Mouse (Mus musculus) CH12F3 (cell line): ENCODE results near the gene Adat2.

Experiments used
- in situ Hi-C: fragments of 300-500 bp; cut with MboI; formaldehyde crosslinking; loops from 2 replicates; pipeline ENCODE4 v1.14.3; 2020; ENCODE audit warnings: low sequenced_read_pairs

The Adat2 gene

DNA sequence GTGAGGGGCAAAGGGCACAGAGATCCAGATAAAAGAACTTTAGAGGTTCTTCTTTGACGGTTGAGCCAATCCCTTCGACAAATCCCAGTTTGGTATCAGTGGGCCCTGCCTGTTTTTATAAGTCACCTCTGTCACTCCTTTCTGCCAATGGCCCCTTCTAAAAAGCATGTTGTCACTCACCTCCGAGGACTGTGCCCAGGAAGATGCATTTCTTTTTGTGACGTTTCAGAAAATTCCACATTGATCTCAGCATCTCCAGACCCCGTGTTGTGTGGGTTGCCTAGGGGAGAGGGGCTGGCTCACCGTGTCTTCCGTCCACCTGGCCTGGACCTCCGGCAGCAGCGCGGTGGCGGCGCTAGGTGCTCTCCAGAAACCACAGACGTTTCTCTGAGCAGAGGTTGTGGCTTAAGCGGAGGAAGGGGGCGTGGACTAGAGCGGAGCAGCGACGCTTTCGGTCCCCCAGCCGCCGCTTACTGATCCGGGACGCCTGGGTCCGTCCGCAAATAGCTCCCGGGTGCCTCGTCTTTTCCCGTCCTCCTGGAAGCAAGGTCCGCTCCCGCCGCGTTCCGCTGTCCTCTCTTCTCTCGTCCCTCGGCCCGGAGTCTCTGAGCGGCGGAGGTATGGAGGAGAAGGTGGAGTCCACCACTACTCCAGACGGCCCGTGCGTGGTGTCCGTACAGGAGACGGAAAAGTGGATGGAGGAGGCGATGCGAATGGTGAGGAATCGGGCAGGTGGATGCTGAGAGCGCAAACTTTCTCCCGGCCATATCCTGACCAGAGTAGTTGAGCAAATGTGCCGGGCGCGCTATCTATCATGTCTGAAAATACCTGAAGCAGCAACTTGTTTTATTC is at the start of gene Adat2, which contains the start of gene Pex3:
Gene Adat2, plus strand, starts transcription at position 249 of the 852 bp plus-strand sequence.
Gene Pex3, minus strand, starts transcription at position 497 of the 852 bp plus-strand sequence.
- in situ Hi-C loops: loop anchor here (25.0 kb wide), 1 partner anchor 409 kb away; the partner anchor contains the start of gene Hivep2

DNA sequence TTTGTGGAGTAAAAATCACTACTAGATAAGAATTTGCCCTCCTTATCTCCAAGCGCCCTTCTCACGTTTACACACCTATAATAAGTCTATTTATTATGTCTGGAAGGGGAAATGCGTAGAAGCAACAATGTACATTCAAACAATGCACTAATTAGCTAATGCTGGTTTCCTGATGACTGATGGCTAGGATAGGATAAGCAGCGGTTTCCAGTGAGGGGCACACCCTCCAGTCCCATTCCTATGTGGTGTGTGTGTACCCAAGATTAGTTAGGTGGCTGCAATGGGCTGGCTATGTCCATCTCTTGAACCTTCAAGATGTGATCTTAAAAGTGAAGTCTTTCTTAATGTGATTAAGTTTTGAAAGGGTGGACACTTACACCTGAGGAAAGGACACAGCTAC is 30.8 kb upstream of the Adat2 start:
- in situ Hi-C loops: no loop called here

DNA sequence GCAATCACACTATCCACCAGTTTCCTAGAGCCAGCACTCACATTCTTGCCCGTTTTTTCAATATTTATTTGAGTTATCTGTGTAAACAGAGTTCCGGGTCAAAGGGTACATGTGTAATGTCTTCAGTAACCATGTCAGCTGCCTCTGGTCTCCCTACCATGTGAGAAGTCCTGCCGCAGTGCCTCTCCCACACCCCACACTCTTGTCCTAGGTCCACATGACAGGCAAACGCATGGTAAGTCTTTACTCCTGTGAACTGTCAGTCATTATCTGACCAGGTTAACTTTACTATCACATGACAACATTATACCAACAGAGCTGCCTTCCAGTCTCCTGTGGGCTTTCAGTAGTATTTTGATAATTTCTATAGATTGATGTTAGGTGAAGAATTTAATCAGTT is 24.5 kb upstream of the Adat2 start:
- in situ Hi-C loops: no loop called here

DNA sequence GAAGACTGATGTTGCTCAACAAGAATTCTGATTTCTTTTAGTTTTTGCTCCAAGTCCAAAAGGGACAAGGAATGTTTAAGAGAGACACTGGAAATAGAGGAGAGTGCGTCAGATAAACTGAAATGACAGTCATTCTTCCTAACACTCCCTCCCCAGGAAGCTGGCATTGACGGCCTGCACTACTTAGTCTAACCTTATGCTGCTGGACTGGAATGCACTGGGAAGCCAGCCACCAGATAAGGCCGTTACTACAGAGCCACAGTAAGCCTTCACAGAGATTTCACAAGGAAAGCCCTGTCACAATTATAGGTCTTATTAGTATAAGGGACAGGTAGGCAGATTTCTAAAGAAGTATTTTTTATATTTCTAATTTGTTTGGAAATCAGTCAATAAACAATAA is 17.9 kb upstream of the Adat2 start:
- in situ Hi-C loops: no loop called here

DNA sequence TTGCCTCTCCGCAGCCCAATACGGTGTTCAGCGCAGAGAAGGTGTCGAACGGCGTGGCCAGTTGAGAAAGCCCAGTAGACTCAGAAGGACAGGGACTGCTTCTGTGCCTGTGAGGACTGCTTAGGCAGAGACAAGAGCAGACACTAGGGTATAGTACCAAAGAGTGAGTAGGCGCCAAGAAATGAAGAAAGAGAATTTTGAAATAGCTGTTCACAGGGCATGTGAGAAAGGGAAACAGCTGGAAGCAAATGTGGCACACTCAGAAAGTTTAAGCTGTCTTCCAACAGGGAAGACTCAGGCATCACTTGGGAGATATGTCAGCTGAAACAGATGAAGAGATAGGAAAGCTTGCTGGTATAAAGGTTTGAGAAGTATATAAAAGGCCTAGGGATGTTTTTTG is 16.0 kb upstream of the Adat2 start:
- in situ Hi-C loops: no loop called here

DNA sequence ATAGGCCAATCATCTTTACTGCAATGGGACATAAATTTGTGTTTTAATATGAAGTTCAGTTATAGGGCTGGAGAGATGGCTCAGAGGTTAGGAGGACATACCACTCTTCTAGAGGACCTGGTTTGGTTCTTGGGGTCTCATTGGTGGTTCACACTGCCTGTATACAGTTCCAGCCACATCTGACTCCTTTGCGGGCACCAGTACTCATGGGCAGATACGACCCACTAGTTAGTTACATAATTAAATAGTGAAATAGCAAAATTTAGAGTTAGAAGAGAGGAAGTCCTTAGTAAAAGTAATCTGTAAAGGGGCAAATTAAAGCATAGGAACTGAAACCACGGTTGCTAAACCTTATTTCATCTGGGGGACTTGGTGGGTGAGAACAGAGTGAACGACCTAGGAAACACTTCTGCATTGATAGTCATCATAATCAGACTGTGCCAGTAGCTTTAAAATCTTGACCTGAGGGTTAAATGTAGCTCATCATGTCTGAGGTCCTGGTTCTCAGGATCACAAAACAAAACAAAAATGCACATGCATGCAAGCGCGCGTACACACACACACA is 12.8 kb upstream of the Adat2 start:
- in situ Hi-C loops: no loop called here

DNA sequence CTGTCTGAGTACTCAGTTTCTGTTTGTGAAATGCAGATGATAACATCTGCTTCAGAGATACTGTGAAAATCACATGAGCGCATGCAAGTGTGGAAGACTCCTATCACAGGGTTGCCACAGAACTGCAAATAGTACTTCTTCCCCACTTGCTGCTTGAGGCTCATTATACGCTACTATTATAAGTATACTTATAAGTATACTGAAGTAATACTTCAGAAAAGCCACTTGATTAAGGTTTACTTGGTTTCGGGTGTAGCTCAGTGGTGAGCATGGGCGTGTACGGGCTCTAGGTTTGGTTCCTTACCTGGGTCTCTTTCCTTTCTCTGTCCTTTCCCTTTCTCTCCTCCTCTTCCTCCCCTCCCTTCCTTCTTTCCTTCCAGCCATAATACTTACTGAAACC is 11.0 kb upstream of the Adat2 start:
- in situ Hi-C loops: no loop called here

DNA sequence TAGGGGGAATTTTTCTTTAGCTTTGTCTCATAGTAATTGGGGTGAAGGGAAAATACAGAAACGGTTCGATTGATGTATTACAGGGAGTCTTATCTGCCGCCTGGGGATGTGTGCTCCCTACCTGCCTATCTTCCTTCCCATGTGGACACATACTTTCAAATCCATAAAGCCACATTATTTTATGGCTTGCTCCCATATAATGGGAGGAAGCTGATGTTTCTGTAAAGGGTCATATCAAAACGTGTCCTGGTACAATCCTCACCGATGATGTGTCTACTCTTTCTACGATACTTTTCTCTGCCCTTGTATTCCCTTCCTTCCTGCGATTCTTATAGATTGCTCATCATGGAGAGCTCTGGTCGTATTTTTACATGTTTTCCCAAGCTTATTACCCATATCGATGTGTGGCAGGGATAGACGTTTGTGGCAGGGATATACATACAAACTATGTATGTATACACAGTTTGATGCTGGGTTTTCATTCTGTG is 848 bp downstream of the Adat2 start:
- in situ Hi-C loops: loop anchor here (25.0 kb wide), 1 partner anchor 409 kb away; the partner anchor contains the start of gene Hivep2

DNA sequence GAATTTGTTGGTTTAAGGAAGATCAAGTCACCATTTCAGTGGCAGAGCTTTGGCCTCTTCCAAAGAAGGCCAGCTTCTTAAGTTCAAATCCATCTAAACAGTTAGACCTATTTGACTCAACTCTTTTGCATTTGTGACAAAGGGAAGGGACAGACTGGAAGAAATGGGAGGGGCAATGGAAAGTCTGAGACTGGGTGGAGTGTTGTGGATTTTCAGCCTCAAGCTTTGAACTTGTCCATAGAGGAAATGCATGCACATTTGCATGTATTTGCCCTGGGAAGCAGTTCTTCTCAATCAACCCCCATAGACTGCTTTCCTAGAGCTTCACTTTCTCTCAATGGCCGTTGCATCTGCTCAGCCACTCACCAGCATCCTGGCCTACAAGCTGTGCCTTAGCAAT is 1.6 kb downstream of the Adat2 start:
- in situ Hi-C loops: loop anchor here (25.0 kb wide), 1 partner anchor 408 kb away; the partner anchor contains the start of gene Hivep2

DNA sequence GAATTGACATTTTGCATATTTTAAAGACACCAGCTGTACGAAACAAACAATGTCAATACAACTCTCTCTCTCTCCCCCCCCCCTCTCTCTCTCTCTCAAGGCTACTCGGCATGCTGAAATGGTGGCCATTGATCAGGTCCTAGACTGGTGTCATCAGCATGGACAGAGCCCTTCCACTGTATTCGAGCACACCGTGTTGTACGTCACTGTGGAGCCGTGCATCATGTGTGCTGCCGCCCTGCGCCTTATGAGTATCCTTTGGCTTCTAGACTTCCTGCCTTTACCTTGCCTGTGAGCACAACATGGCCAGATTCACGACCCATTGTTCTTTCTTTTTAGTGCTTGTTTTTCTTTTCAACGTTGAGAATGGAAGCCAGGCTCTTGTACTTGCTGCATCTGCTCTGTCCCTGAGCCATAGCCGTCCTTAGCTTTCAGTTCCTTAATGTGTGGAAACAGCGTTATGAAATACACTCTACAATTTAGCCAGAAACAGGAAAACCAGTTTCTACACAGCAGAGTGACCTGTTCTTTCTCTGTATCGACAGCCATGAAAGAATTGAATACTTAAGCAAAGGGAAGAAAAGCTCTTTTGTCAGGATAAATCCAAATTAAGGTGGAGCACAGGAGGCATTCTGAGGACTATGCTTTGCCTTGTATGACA is 7.5 kb downstream of the Adat2 start:
- in situ Hi-C loops: loop anchor here (25.0 kb wide), 1 partner anchor 402 kb away; the partner anchor contains the start of gene Hivep2

DNA sequence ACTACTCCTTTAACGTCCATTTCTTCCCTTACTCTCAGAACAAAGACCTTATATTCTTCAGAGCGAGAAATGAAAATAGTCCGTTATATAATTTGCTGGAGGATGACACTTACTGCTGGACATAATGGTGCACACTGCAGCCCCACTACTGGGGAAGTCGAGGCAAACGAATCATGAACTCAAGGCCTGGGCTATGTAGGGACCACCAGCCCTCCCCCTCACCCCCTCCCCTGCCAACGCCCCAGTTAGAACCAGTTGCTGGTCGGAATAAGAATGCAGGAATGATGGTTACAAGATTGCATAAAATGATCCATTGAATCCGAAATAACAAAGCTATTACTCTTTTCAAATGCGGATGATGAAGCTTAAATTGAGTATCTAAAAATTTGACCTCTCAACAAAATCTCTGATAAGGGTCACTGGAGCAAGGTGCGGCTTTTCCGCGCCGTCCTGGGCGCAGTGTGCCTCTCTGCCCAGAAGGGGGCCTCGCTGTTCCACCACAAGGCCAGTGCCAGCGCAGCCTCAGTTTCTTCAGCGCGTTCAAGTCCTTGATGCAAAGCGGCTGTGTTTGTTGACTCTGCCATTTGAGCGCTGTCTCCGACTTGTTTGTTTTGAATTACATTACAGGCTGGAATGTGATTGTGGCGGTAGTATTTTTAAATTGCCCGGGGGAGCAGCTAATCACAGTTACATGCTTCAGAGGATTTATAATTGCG is 11.8 kb downstream of the Adat2 start:
- in situ Hi-C loops: loop anchor here (25.0 kb wide), 1 partner anchor 398 kb away; the partner anchor contains the start of gene Hivep2

DNA sequence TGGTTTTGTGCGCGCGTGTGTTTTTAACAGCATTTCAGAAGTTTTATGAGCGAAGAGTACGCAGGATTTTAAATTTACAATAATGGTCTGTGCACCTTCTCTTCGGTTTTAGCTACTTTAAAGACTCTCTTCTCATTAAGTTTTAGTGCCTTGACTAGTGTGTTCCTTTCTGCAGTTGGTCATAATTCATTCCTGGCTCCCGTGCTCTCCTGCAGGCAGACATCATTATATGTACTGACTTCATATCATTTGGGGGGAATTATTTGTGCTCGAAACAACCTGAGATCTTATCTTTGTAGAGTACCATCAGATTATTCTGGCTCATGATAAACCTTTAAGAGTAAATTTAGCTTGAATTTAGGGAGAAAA is 12.4 kb downstream of the Adat2 start:
- in situ Hi-C loops: loop anchor here (25.0 kb wide), 1 partner anchor 397 kb away; the partner anchor contains the start of gene Hivep2

DNA sequence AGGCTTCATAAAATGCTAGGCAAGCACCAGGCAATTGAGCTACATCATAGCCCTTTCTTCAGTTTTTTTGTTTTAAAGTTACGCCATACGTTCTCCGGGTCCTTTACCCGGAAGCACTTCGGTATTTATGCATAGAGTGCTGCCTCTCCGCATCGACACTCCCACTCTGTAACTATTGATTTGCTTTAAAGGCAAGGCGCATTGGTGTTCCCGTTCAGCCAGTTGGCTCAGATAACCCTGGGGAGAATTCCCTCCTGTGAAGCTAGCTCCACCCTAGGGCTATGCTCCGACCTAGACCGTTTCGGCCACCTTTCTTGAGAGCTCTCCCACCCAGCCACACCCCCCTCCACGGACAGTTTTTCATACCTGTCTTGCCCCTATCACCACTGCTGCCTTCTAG is 13.7 kb downstream of the Adat2 start:
- in situ Hi-C loops: loop anchor here (25.0 kb wide), 1 partner anchor 396 kb away; the partner anchor contains the start of gene Hivep2

DNA sequence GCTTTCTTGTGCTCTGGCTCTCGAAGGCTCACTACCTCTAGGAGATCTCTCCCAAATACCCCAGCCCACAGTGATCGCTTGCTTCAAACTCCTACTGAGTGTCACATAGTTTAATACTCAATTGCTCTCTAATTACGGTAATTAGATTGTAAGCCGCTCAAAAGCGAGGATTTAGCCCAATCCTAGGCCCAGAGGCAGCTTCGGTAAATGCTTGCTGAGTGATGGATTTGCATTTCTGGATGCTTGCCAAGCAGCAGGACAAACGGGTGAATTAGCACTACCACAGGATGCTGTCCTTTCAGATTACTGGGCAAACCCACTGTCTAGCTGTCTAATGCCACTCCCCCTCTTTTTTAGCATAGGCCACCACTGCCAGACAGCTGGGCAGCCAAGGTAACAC is 17.1 kb downstream of the Adat2 start:
- in situ Hi-C loops: loop anchor here (25.0 kb wide), 1 partner anchor 392 kb away; the partner anchor contains the start of gene Hivep2

DNA sequence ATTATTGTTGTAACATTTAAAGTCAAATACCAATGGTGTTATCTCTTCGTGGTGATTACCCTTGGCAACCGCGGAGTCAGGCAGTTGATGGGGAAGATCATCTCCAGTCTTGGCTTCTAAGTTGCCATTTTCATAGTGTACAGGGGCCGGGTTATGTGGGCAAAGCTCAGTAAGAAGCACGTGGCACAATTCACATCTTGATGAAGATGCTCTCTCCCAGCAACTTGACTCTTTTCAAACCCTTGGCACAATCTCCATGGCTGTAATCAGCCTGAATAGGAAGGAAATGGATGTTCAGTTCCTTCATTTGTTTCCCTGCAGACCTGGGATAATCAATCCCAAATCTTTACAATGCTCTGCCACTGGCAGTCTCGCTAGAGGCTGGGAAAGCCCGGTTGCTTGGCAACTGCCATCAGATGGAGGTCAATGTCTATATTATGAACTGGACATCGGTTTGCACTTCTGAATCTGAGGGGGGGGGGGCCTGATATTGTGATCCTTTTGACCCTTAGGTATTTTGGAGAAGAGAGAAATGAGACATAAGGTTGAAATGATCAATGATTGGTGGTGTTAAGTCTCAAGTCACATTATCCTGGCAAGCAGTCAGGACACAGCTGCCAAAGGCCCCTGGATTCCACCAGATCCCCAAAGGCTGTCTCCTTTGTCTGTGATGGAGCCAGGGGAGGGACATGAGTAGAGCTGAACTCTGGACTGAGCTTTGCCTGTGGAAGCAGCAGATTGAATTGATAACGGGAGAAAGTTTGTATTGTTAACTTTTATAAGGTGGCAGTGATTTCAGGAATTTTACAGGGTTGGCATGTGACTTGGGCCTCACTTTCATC is 18.2 kb downstream of the Adat2 start:
- in situ Hi-C loops: loop anchor here (25.0 kb wide), 1 partner anchor 391 kb away; the partner anchor contains the start of gene Hivep2

DNA sequence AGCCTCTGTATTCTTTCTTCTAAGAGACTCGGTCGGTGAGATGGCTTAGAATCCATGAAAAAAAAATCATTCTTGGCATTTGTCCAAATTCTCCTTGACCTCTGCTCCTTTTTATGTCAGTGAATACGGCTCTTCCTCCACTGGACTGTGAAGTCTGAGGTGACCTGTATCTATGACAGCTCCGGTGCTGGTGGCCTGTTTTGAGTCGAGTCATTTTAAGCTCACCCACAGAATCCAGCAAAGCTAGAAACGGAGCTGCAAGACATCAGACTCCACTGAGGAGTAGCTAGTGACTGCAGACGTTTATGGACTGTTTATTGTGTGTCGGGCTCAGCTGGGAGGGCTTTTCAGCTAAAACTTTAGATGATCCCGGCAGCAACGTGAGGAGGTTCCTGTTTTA is 19.3 kb downstream of the Adat2 start:
- in situ Hi-C loops: loop anchor here (25.0 kb wide), 1 partner anchor 390 kb away; the partner anchor contains the start of gene Hivep2

DNA sequence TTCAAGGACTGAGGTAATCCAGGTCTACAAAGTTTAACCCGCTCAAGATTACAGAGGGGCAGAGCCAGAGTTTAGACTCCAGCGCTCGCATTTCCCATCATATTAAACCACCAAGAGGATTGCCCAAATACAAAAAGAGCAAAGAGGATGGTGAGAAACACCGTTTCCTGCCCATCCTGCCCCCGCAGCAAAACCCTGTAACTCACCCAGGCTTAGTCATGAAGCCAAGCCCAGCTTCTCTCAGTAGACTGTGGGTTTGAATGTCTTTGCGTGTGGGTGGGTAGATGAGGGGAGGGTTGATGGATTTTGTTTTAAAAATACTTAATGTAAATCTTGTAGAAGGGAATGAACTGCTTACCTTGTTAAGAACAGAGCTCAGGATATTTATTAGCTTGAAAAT is 19.7 kb downstream of the Adat2 start:
- in situ Hi-C loops: loop anchor here (25.0 kb wide), 1 partner anchor 390 kb away; the partner anchor contains the start of gene Hivep2

DNA sequence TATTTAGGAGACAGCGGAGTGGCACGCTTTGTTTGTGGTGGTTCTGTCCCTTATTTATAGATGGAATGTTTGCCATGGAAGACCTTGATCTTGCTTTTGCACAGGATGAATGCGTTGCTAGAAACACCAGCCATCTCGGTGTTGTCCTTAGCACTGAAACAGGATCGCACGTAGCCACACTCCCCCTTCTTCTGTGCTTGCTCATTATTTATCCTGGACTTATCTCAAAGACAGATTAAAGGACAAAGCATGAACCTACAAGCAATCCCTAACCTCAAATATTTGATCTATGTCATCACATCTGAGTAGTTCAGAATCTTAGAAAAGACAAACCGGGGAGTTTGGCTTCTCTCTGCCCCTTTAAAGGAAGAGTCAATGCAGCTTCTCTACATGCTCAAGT is 24.4 kb downstream of the Adat2 start:
- in situ Hi-C loops: no loop called here

DNA sequence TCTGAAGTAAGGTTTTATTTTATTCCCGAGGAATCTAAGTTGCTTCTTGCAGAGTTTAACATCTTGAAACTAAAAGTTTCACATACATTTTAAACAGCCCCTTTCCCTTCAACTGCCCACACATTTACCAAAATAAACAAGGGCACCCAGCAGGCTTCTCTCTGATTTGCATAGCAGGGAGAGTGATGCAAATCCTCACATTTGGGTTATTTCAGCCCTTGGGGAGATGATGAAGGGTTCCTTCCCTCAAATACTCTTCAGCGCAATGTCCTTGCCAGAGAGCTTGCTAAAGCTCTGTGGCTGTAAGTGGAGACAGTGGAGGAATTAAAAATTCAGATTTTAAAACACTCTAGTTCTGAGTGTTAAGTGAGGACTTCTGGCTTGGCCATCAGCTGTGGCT is 35.2 kb downstream of the Adat2 start:
- in situ Hi-C loops: no loop called here
